9 mouse cellular contexts compared by ENCODE assay signal in the genomic region with DNA sequence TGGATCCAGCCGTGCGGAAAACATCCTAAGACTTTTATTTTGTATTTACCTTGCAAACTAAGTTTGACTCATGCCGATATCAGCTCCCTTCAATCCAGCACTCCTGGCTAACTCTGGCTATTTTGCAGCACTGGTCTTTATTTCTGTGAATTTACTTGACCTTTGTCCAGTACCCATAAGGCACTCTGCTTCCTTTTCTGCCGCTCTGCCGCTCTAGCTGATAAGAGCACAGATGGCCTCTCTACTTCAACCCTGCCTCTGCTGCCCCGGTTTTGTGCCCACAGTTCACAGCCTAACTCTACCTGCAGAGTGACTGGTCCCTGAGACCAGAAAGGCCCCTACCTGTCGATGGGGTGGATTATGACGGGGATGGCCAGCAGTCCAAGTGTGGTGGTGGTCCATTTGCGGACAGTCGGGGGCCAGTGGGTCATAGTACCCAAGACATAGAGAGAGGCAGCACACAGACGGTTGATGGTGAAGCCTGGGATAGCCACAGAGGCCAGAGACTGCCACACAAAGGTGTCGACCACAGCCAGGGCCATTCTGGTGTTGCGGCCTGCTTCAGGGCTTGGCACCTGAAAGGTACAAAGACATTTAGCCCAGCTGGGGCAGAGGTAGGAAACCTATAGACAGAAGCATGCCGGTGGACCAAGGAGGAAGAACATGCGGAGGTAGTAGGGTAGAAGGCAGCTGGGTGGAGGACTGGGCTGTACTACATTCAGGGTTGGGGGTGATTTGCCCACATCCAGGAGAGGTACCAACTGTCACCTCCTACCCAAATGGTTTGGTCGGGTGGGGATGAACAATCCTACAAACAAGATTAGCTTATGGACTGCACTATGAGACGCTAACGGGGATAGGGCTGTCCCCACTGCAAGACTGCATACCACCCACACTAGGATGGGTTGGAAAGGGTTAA. TPM values are rescaled to one million over a fixed set of nuclear protein-coding genes. Genes with fewer than 3 reads are reported as not detected.
DNase-seq lines count a peak whose midpoint lies in the region; ATAC-seq and TF ChIP-seq lines count a peak whose summit lies in the region.
"Had no signal": no experiment of that assay in that cellular context is flagged by ENCODE, and none has a peak within 500 bp of the region (broad histone marks: within the 10 kb centered on the region; RNA-seq: fewer than 3 reads in every experiment).

No protein-coding gene starts in this region.

- H3K9ac ChIP-seq in heart, adult 2 months (ENCODE audit: low read depth, low read length): peak overlapping the region; percentile 7
- no peak overlapping the region for H3K9ac ChIP-seq in stomach, postnatal 0 days (ENCODE audit: low read length)

- TF ChIP-seq CTCF in heart, adult 2 months (IDR thresholded peaks at IDR 0.05): no peak
- no peak for TF ChIP-seq CTCF in stomach, postnatal 0 days (IDR thresholded peaks at IDR 0.05; ENCODE audit: low read depth)

- DNase-seq in heart, adult 2 months: no peak
- no peak for DNase-seq in heart, postnatal 14 days
- DNase-seq in right cerebral cortex, postnatal 10 days (ENCODE audit: low spot score in 2 of 2): peak; percentile 53 to 75
- DNase-seq in right cerebral cortex, postnatal 14 days: no peak
- DNase-seq in limb, embryonic 10.5 days (ENCODE audit: low spot score): no peak
- DNase-seq in stomach, postnatal 0 days (ENCODE audit: low spot score): peak; percentile 67
- DNase-seq in layer of hippocampus, adult 9-11 months: no peak
- no peak for DNase-seq in gastrocnemius, adult 8-10 months (ENCODE audit: low spot score in 2 of 2)

- intact Hi-C loops in heart, adult 2 months (cut with DNase I): no loop called here
- intact Hi-C loops in heart, postnatal 14 days (cut with DNase I): loop anchor here (2.0 kb wide), 1 partner anchor 31 kb away; no protein-coding TSS in a partner anchor

- 68% methylated on average over 18 of the region's 18 CpGs for WGBS in heart, adult 2 months
- 89% methylated on average over 18 of the region's 18 CpGs for WGBS in limb, embryonic 10.5 days
- 64% methylated on average over 18 of the region's 18 CpGs for whole genome bisulfite sequencing in stomach, postnatal 0 days

- peak overlapping the region; percentile 78 for H3K4me2 ChIP-seq in stomach, postnatal 0 days (replicated peaks; ENCODE audit: low read depth)

- no peak overlapping the region for H3K4me3 ChIP-seq in heart, adult 2 months
- H3K4me3 ChIP-seq in limb, embryonic 10.5 days: peak overlapping the region; percentile 58; the same call in 1 of the 2 replicates
- no peak overlapping the region for H3K4me3 ChIP-seq in stomach, postnatal 0 days (ENCODE audit: low read depth, low read length)

- peak; percentile 58 for ATAC-seq in stomach, postnatal 0 days (ENCODE audit: low FRiP score, low TSS enrichment)

- no peaks in the 10 kb centered on the region for H3K9me3 ChIP-seq in limb, embryonic 10.5 days (replicated peaks)
- H3K9me3 ChIP-seq in stomach, postnatal 0 days (ENCODE audit: control insufficient read depth, low read length): no peaks in the 10 kb centered on the region

- no peak overlapping the region for H3K27ac ChIP-seq in heart, adult 2 months
- H3K27ac ChIP-seq in limb, embryonic 10.5 days: no peak overlapping the region
- peak overlapping the region; percentile 86 for H3K27ac ChIP-seq in stomach, postnatal 0 days (replicated peaks)

- H3K4me1 ChIP-seq in heart, adult 2 months (ENCODE audit: control insufficient read depth, insufficient read depth, low read length): peaks cover 4% of the 10 kb centered on the region
- peaks cover 25% of the 10 kb centered on the region for H3K4me1 ChIP-seq in limb, embryonic 10.5 days
- H3K4me1 ChIP-seq in stomach, postnatal 0 days (replicated peaks; ENCODE audit: control insufficient read depth, insufficient read depth): peaks cover 7% of the 10 kb centered on the region

- H3K79me2 ChIP-seq in heart, adult 2 months (replicated peaks; ENCODE audit: control insufficient read depth, insufficient read depth, low read length): no peaks in the 10 kb centered on the region

- no peak for TF ChIP-seq POLR2A in heart, adult 2 months (IDR thresholded peaks at IDR 0.05; ENCODE audit: insufficient read depth, low read depth, low read length)

- H3K27me3 ChIP-seq in heart, adult 2 months (ENCODE audit: control insufficient read depth, insufficient read depth, low read length): no peaks in the 10 kb centered on the region
- H3K27me3 ChIP-seq in limb, embryonic 10.5 days (ENCODE audit: low read depth, poor library complexity, severe bottlenecking): no peaks in the 10 kb centered on the region
- no peaks in the 10 kb centered on the region for H3K27me3 ChIP-seq in stomach, postnatal 0 days (ENCODE audit: control insufficient read depth, insufficient read depth, low read length)

- TF ChIP-seq EP300 in heart, adult 2 months (IDR thresholded peaks at IDR 0.05; ENCODE audit: insufficient read depth, low read depth, low read length): no peak
- TF ChIP-seq EP300 in stomach, postnatal 0 days (optimal IDR thresholded peaks at IDR 0.05): no peak

- H3K36me3 ChIP-seq in heart, adult 2 months (ENCODE audit: control insufficient read depth, insufficient read depth, low read length): no peaks in the 10 kb centered on the region
- peaks cover 18% of the 10 kb centered on the region for H3K36me3 ChIP-seq in limb, embryonic 10.5 days
- H3K36me3 ChIP-seq in stomach, postnatal 0 days (ENCODE audit: control insufficient read depth, insufficient read depth, low read length): no peaks in the 10 kb centered on the region

RNA-seq across cellular contexts. Expression of gene Mtfp1, which starts 1.5 kb away (rescaled TPM):
- total RNA-seq in heart, adult 2 months (2021): 100 to 1,000 TPM; 129 to 141 TPM
- 158 and 167 TPM in 2 replicates for polyA plus RNA-seq in heart, adult 2 months (2012; rRNA removed)
- 100 to 1,000 TPM; 108 to 124 TPM for total RNA-seq in heart, postnatal 14 days (2021)
- polyA plus RNA-seq in limb, embryonic 10.5 days (2016; fragmentation: Nextera tagmentation; extraction: Ambion mirVana): 12.5 and 16.2 TPM in 2 replicates
- 19.0 and 19.1 TPM in 2 replicates for polyA plus RNA-seq in stomach, postnatal 0 days (2015; fragmentation: Nextera tagmentation; extraction: Ambion mirVana)
- 10 to 100 TPM; 37.5 to 49.4 (median 44.0) TPM for total RNA-seq in gastrocnemius, adult 8-10 months (2022)

RNA-seq across cellular contexts. Expression of gene Sec14l3, which starts 29.1 kb away (rescaled TPM):
- total RNA-seq in heart, adult 2 months (2021): not detected
- 15.0 TPM in 1 of 2 replicates, not detected in the other for polyA plus RNA-seq in heart, adult 2 months (2012; rRNA removed)
- 1 to 10 TPM in 1 of 2 experiments, not detected in 1; 6.0 TPM for total RNA-seq in heart, postnatal 14 days (2021)
- polyA plus RNA-seq in limb, embryonic 10.5 days (2016; fragmentation: Nextera tagmentation; extraction: Ambion mirVana): not detected in 2 replicates
- polyA plus RNA-seq in stomach, postnatal 0 days (2015; fragmentation: Nextera tagmentation; extraction: Ambion mirVana): 0.12 and 0.15 TPM in 2 replicates
- not detected for total RNA-seq in gastrocnemius, adult 8-10 months (2022)
- polyA plus RNA-seq: embryonic facial prominence, embryonic 11.5 days had no signal

RNA-seq across cellular contexts. Expression of gene Sec14l2, which starts 29.5 kb away (rescaled TPM):
- total RNA-seq in heart, adult 2 months (2021): under 1 TPM; 0.52 to 0.89 TPM
- polyA plus RNA-seq in heart, adult 2 months (2012; rRNA removed): 0.35 and 0.53 TPM in 2 replicates
- 1 to 10 TPM; 1.2 TPM for total RNA-seq in heart, postnatal 14 days (2021)
- polyA plus RNA-seq in limb, embryonic 10.5 days (2016; fragmentation: Nextera tagmentation; extraction: Ambion mirVana): 1.5 and 2.7 TPM in 2 replicates
- polyA plus RNA-seq in stomach, postnatal 0 days (2015; fragmentation: Nextera tagmentation; extraction: Ambion mirVana): 0.95 and 1.5 TPM in 2 replicates
- total RNA-seq in gastrocnemius, adult 8-10 months (2022): under 1 TPM in 3 of 4 experiments, not detected in 1; 0.11 to 0.46 (median 0.24) TPM

RNA-seq across cellular contexts. Expression of gene Rnf215, which starts 41.3 kb away (rescaled TPM):
- 10 to 100 TPM; 12.9 to 13.4 TPM for total RNA-seq in heart, adult 2 months (2021)
- 16.1 and 17.7 TPM in 2 replicates for polyA plus RNA-seq in heart, adult 2 months (2012; rRNA removed)
- total RNA-seq in heart, postnatal 14 days (2021): 10 to 100 TPM; 14.2 to 20.6 TPM
- polyA plus RNA-seq in limb, embryonic 10.5 days (2016; fragmentation: Nextera tagmentation; extraction: Ambion mirVana): 16.3 and 23.3 TPM in 2 replicates
- polyA plus RNA-seq in stomach, postnatal 0 days (2015; fragmentation: Nextera tagmentation; extraction: Ambion mirVana): 19.6 and 23.2 TPM in 2 replicates
- 1 to 10 TPM; 2.9 to 4.4 (median 4.0) TPM for total RNA-seq in gastrocnemius, adult 8-10 months (2022)

Comparison
In these comparisons a context has a peak if more than half of its experiments do, and no peak if none do; other contexts are left out.
1. DNase-seq: peak in right cerebral cortex, postnatal 10 days (2 of 2) and stomach, postnatal 0 days (single experiment); none in heart, adult 2 months (0 of 2), heart, postnatal 14 days (0 of 2), right cerebral cortex, postnatal 14 days (single experiment), limb, embryonic 10.5 days (single experiment), layer of hippocampus, adult 9-11 months (single experiment) and gastrocnemius, adult 8-10 months (0 of 2).